22 mouse cellular contexts compared by ENCODE assay signal in genomic region chr9:49681848-49682469, GRCm38 (mm10).
A peak's percentile ranks its signal among the peaks of the same experiment; 100 is the strongest.
DNase-seq lines count a peak whose midpoint lies in the region; ATAC-seq and TF ChIP-seq lines count a peak whose summit lies in the region.
"Had no signal": no experiment of that assay in that cellular context is flagged by ENCODE, and none has a peak within 500 bp of the region (broad histone marks: within the 10 kb centered on the region; RNA-seq: fewer than 3 reads in every experiment).

No protein-coding gene starts in this region.

- H3K9me3 ChIP-seq in midbrain, embryonic 15.5 days: no peaks in the 10 kb centered on the region
- H3K9me3 ChIP-seq in midbrain, postnatal 0 days (ENCODE audit: low read length): no peaks in the 10 kb centered on the region
- H3K9me3 ChIP-seq in forebrain, embryonic 13.5 days (replicated peaks): no peaks in the 10 kb centered on the region
- H3K9me3 ChIP-seq: embryonic facial prominence, embryonic 10.5 days; forebrain, embryonic 15.5 days; heart, embryonic 12.5 days; liver, embryonic 13.5 days; stomach, embryonic 15.5 days had no signal

- ATAC-seq in midbrain, embryonic 15.5 days (replicated peaks): 0 out of 2 replicates have a peak, but pooled peaks have one; percentile 40
- no peak for ATAC-seq in midbrain, postnatal 0 days (ENCODE audit: low FRiP score)
- ATAC-seq in forebrain, embryonic 13.5 days: no peak
- ATAC-seq: activated CD4-positive, CD25-positive, alpha-beta regulatory T cell, adult 4 months; forebrain, embryonic 15.5 days; intestine, postnatal 0 days; Patski had no signal

- WGBS in midbrain, embryonic 15.5 days: 72% methylated on average over 7 of the region's 7 CpGs
- 68% methylated on average over 7 of the region's 7 CpGs for WGBS in midbrain, postnatal 0 days
- WGBS in forebrain, embryonic 13.5 days: 78% methylated on average over 7 of the region's 7 CpGs

- TF ChIP-seq CTCF in midbrain, postnatal 0 days (IDR thresholded peaks at IDR 0.05): no peak

- no peaks in the 10 kb centered on the region for H3K27me3 ChIP-seq in midbrain, embryonic 15.5 days (replicated peaks)
- H3K27me3 ChIP-seq in midbrain, postnatal 0 days (ENCODE audit: insufficient read depth, low read length): no peaks in the 10 kb centered on the region
- H3K27me3 ChIP-seq in forebrain, embryonic 13.5 days: no peaks in the 10 kb centered on the region
- H3K27me3 ChIP-seq: forebrain, embryonic 15.5 days; heart, embryonic 12.5 days; liver, embryonic 13.5 days; Patski; stomach, embryonic 15.5 days had no signal

- H3K4me1 ChIP-seq in midbrain, embryonic 15.5 days: peaks cover 28% of the 10 kb centered on the region
- no peaks in the 10 kb centered on the region for H3K4me1 ChIP-seq in midbrain, postnatal 0 days (ENCODE audit: insufficient read depth, low read length)
- H3K4me1 ChIP-seq in forebrain, embryonic 13.5 days: peaks cover 20% of the 10 kb centered on the region
- H3K4me1 ChIP-seq: liver, embryonic 13.5 days; stomach, embryonic 15.5 days had no signal

- DNase-seq in midbrain, postnatal 0 days (ENCODE audit: low spot score): no peak
- DNase-seq in kidney, adult 9 months: peak; percentile 82
- DNase-seq in kidney, postnatal 36 days: peak; percentile 60 to 72
- DNase-seq in ovary, adult 18-20 months (ENCODE audit: low spot score): no peak
- no peak for DNase-seq in left cerebral cortex, adult 18-20 months (ENCODE audit: low spot score in 2 of 2)
- DNase-seq: adrenal gland, postnatal 14 days; cerebellum, adult 18-20 months; cerebellum, postnatal 36 days; heart, postnatal 36 days; layer of hippocampus, postnatal 36 days; liver, embryonic 13.5 days; right cerebral cortex, postnatal 14 days; thymus, adult 2 months had no signal

- no peak overlapping the region for H3K9ac ChIP-seq in midbrain, embryonic 15.5 days
- no peak overlapping the region for H3K9ac ChIP-seq in midbrain, postnatal 0 days (replicated peaks; ENCODE audit: low read length, poor library complexity, severe bottlenecking)
- no peak overlapping the region for H3K9ac ChIP-seq in forebrain, embryonic 13.5 days
- H3K9ac ChIP-seq: forebrain, embryonic 15.5 days; heart, embryonic 12.5 days; liver, embryonic 13.5 days; stomach, embryonic 15.5 days had no signal

- H3K4me3 ChIP-seq in midbrain, embryonic 15.5 days: no peak overlapping the region
- H3K4me3 ChIP-seq in midbrain, postnatal 0 days (ENCODE audit: low read depth, low read length): no peak overlapping the region
- H3K4me3 ChIP-seq in forebrain, embryonic 13.5 days: no peak overlapping the region
- H3K4me3 ChIP-seq: embryonic facial prominence, embryonic 10.5 days; forebrain, embryonic 15.5 days; heart, embryonic 12.5 days; liver, embryonic 13.5 days; stomach, embryonic 15.5 days had no signal

- no peak overlapping the region for H3K4me2 ChIP-seq in midbrain, embryonic 15.5 days
- no peak overlapping the region for H3K4me2 ChIP-seq in midbrain, postnatal 0 days (ENCODE audit: low read depth, low read length, poor library complexity, severe bottlenecking)
- H3K4me2 ChIP-seq in forebrain, embryonic 13.5 days: no peak overlapping the region
- H3K4me2 ChIP-seq: forebrain, embryonic 15.5 days; heart, embryonic 12.5 days; liver, embryonic 13.5 days; stomach, embryonic 15.5 days had no signal

- no peak overlapping the region for H3K27ac ChIP-seq in midbrain, embryonic 15.5 days
- no peak overlapping the region for H3K27ac ChIP-seq in midbrain, postnatal 0 days (ENCODE audit: low read depth, low read length)
- no peak overlapping the region for H3K27ac ChIP-seq in forebrain, embryonic 13.5 days
- H3K27ac ChIP-seq: embryonic facial prominence, embryonic 10.5 days; forebrain, embryonic 15.5 days; liver, embryonic 13.5 days; stomach, embryonic 15.5 days had no signal

- no peaks in the 10 kb centered on the region for H3K36me3 ChIP-seq in midbrain, embryonic 15.5 days (replicated peaks)
- no peaks in the 10 kb centered on the region for H3K36me3 ChIP-seq in midbrain, postnatal 0 days (ENCODE audit: insufficient read depth, low read length)
- no peaks in the 10 kb centered on the region for H3K36me3 ChIP-seq in forebrain, embryonic 13.5 days (ENCODE audit: poor library complexity, severe bottlenecking)
- H3K36me3 ChIP-seq: embryonic facial prominence, embryonic 10.5 days; forebrain, embryonic 15.5 days; heart, embryonic 12.5 days; liver, embryonic 13.5 days; stomach, embryonic 15.5 days had no signal

Comparison
In these comparisons a context has a peak if more than half of its experiments do, and no peak if none do; other contexts are left out.
1. DNase-seq: peak in kidney, adult 9 months (single experiment) and kidney, postnatal 36 days (2 of 2); none in midbrain, postnatal 0 days (single experiment), ovary, adult 18-20 months (single experiment) and left cerebral cortex, adult 18-20 months (0 of 2).